10 mouse cellular contexts compared by ENCODE assay signal in genomic region chr1:41027540-41027978, GRCm38 (mm10).
A peak's percentile ranks its signal among the peaks of the same experiment; 100 is the strongest.
DNase-seq lines count a peak whose midpoint lies in the region; ATAC-seq lines count a peak whose summit lies in the region.
"Had no signal": no experiment of that assay in that cellular context is flagged by ENCODE, and none has a peak within 500 bp of the region (broad histone marks: within the 10 kb centered on the region; RNA-seq: fewer than 3 reads in every experiment).

No protein-coding gene starts in this region.

- H3K4me3 ChIP-seq in forebrain, embryonic 13.5 days: no peak overlapping the region
- no peak overlapping the region for H3K4me3 ChIP-seq in forebrain, embryonic 10.5 days
- H3K4me3 ChIP-seq in heart, embryonic 15.5 days: no peak overlapping the region
- H3K4me3 ChIP-seq in midbrain, embryonic 16.5 days (ENCODE audit: low read depth, low read length): no peak overlapping the region
- H3K4me3 ChIP-seq: embryonic facial prominence, embryonic 15.5 days had no signal

- 0 out of 2 replicates have a peak overlapping the region, but pooled peaks have one; percentile 36 for H3K27ac ChIP-seq in forebrain, embryonic 13.5 days
- no peak overlapping the region for H3K27ac ChIP-seq in forebrain, embryonic 10.5 days
- no peak overlapping the region for H3K27ac ChIP-seq in heart, embryonic 15.5 days
- no peak overlapping the region; the same call in 1 of the 2 replicates for H3K27ac ChIP-seq in midbrain, embryonic 16.5 days (ENCODE audit: low read length)
- H3K27ac ChIP-seq: embryonic facial prominence, embryonic 15.5 days had no signal

- H3K9ac ChIP-seq in forebrain, embryonic 13.5 days: no peak overlapping the region
- H3K9ac ChIP-seq in heart, embryonic 15.5 days: no peak overlapping the region
- H3K9ac ChIP-seq in midbrain, embryonic 16.5 days (ENCODE audit: low read depth, low read length): no peak overlapping the region
- H3K9ac ChIP-seq: embryonic facial prominence, embryonic 15.5 days had no signal

- H3K27me3 ChIP-seq in forebrain, embryonic 13.5 days: no peaks in the 10 kb centered on the region
- no peaks in the 10 kb centered on the region for H3K27me3 ChIP-seq in forebrain, embryonic 10.5 days (ENCODE audit: poor library complexity, severe bottlenecking)
- H3K27me3 ChIP-seq in heart, embryonic 15.5 days: no peaks in the 10 kb centered on the region
- H3K27me3 ChIP-seq in midbrain, embryonic 16.5 days (ENCODE audit: control insufficient read depth, insufficient read depth, low read depth, low read length): no peaks in the 10 kb centered on the region
- H3K27me3 ChIP-seq: embryonic facial prominence, embryonic 15.5 days had no signal

- ATAC-seq in forebrain, embryonic 13.5 days: peak; percentile 95
- 0 out of 2 replicates have a peak, but pooled peaks have one; percentile 55 for ATAC-seq in heart, embryonic 15.5 days (replicated peaks; ENCODE audit: insufficient number of reproducible peaks, insufficient read depth, low FRiP score, low read depth)
- ATAC-seq in midbrain, embryonic 16.5 days: peak; percentile 79

- no peak overlapping the region for H3K4me2 ChIP-seq in forebrain, embryonic 13.5 days
- no peak overlapping the region for H3K4me2 ChIP-seq in heart, embryonic 15.5 days
- H3K4me2 ChIP-seq in midbrain, embryonic 16.5 days (ENCODE audit: low read length): no peak overlapping the region
- H3K4me2 ChIP-seq: embryonic facial prominence, embryonic 15.5 days had no signal

- WGBS in forebrain, embryonic 13.5 days: 28% methylated on average over 4 of the region's 4 CpGs
- WGBS in forebrain, embryonic 10.5 days: 54% methylated on average over 4 of the region's 4 CpGs
- 46% methylated on average over 4 of the region's 4 CpGs for WGBS in heart, embryonic 15.5 days
- 27% methylated on average over 4 of the region's 4 CpGs for WGBS in midbrain, embryonic 16.5 days

- peaks cover 12% of the 10 kb centered on the region for H3K4me1 ChIP-seq in forebrain, embryonic 13.5 days
- peaks cover 9% of the 10 kb centered on the region; the same call in 1 of the 2 replicates for H3K4me1 ChIP-seq in forebrain, embryonic 10.5 days
- H3K4me1 ChIP-seq in heart, embryonic 15.5 days (replicated peaks): no peaks in the 10 kb centered on the region
- peaks cover 10% of the 10 kb centered on the region for H3K4me1 ChIP-seq in midbrain, embryonic 16.5 days (ENCODE audit: control insufficient read depth, insufficient read depth, low read length)
- H3K4me1 ChIP-seq: embryonic facial prominence, embryonic 15.5 days had no signal

- H3K36me3 ChIP-seq in forebrain, embryonic 13.5 days (ENCODE audit: poor library complexity, severe bottlenecking): no peaks in the 10 kb centered on the region
- H3K36me3 ChIP-seq in forebrain, embryonic 10.5 days (replicated peaks): no peaks in the 10 kb centered on the region
- H3K36me3 ChIP-seq in heart, embryonic 15.5 days: no peaks in the 10 kb centered on the region
- no peaks in the 10 kb centered on the region for H3K36me3 ChIP-seq in midbrain, embryonic 16.5 days (ENCODE audit: control insufficient read depth, insufficient read depth, low read length)
- H3K36me3 ChIP-seq: embryonic facial prominence, embryonic 15.5 days had no signal

- no peak for DNase-seq in forebrain, embryonic 10.5 days (ENCODE audit: extremely low spot score, low spot score)
- DNase-seq in layer of hippocampus, postnatal 10 days (ENCODE audit: low spot score in 2 of 2): peak; percentile 66 to 70
- DNase-seq in adrenal gland, adult 18-20 months (ENCODE audit: low spot score in 2 of 2): no peak
- DNase-seq in thymus, postnatal 4 days: no peak
- no peak for DNase-seq in gastrocnemius, postnatal 25 days
- DNase-seq: kidney, adult 8-10 months had no signal

- H3K9me3 ChIP-seq in forebrain, embryonic 13.5 days (replicated peaks): no peaks in the 10 kb centered on the region
- no peaks in the 10 kb centered on the region for H3K9me3 ChIP-seq in forebrain, embryonic 10.5 days
- no peaks in the 10 kb centered on the region for H3K9me3 ChIP-seq in heart, embryonic 15.5 days (replicated peaks)
- H3K9me3 ChIP-seq in midbrain, embryonic 16.5 days (replicated peaks; ENCODE audit: control insufficient read depth, low read length, poor library complexity, severe bottlenecking): no peaks in the 10 kb centered on the region
- H3K9me3 ChIP-seq: embryonic facial prominence, embryonic 15.5 days had no signal

Comparison
In these comparisons a context has a peak if more than half of its experiments do, and no peak if none do; other contexts are left out.
1. DNase-seq: peak in layer of hippocampus, postnatal 10 days (2 of 2); none in forebrain, embryonic 10.5 days (single experiment), adrenal gland, adult 18-20 months (0 of 2), thymus, postnatal 4 days (single experiment) and gastrocnemius, postnatal 25 days (single experiment).
2. Peak in every context shown above with its lines, with median percentiles within 50 percentile points of each other: ATAC-seq.